ENCODE assay signal across 13 mouse cellular contexts in genomic region chr2:30147466-30147865, GRCm38 (mm10). TPM values are rescaled to one million over a fixed set of nuclear protein-coding genes. Genes with fewer than 3 reads are reported as not detected.
DNase-seq lines count a peak whose midpoint lies in the region; ATAC-seq lines count a peak whose summit lies in the region.
"Had no signal": no experiment of that assay in that cellular context is flagged by ENCODE, and none has a peak within 500 bp of the region (broad histone marks: within the 10 kb centered on the region; RNA-seq: fewer than 3 reads in every experiment).

No protein-coding gene starts in this region.

- no peak overlapping the region for H3K4me3 ChIP-seq in heart, embryonic 12.5 days
- no peak overlapping the region for H3K4me3 ChIP-seq in forebrain, embryonic 11.5 days (ENCODE audit: low read depth, low read length)
- H3K4me3 ChIP-seq: midbrain, embryonic 13.5 days; neural tube, embryonic 13.5 days had no signal

- H3K4me2 ChIP-seq in heart, embryonic 12.5 days = no peak overlapping the region
- no peak overlapping the region for H3K4me2 ChIP-seq in forebrain, embryonic 11.5 days (ENCODE audit: low read depth, low read length, severe bottlenecking)
- H3K4me2 ChIP-seq: midbrain, embryonic 13.5 days; neural tube, embryonic 13.5 days had no signal

- DNase-seq in heart, adult 18-20 months = peak; percentile 72 to 76
- DNase-seq in urinary bladder, postnatal 36 days (ENCODE audit: low spot score in 2 of 2) = peak; percentile 26 to 83
- no peak for DNase-seq in urinary bladder, postnatal 4 days (ENCODE audit: low spot score in 2 of 2)
- DNase-seq in kidney, postnatal 25 days = peak; percentile 92 to 94
- no peak for DNase-seq in left cerebral cortex, adult 8-10 months (ENCODE audit: low spot score in 2 of 2)
- DNase-seq in forebrain, embryonic 11.5 days (ENCODE audit: low spot score) = no peak
- DNase-seq: B cell, adult 2 months; thymus, adult 2 months had no signal

- H3K9ac ChIP-seq in heart, embryonic 12.5 days = no peak overlapping the region
- no peak overlapping the region for H3K9ac ChIP-seq in forebrain, embryonic 11.5 days (ENCODE audit: low read length)
- H3K9ac ChIP-seq: midbrain, embryonic 13.5 days; neural tube, embryonic 13.5 days had no signal

- WGBS in heart, embryonic 12.5 days = 92% methylated on average over 4 of the region's 4 CpGs
- 92% methylated on average over 4 of the region's 4 CpGs for WGBS in forebrain, embryonic 11.5 days

- no peaks in the 10 kb centered on the region for H3K4me1 ChIP-seq in heart, embryonic 12.5 days (replicated peaks)
- 0 out of 2 replicates have a peak, but pooled peaks cover 1% of the 10 kb centered on the region for H3K4me1 ChIP-seq in forebrain, embryonic 11.5 days (replicated peaks; ENCODE audit: control insufficient read depth, insufficient read depth, low read length)
- H3K4me1 ChIP-seq: midbrain, embryonic 13.5 days; neural tube, embryonic 13.5 days had no signal

- H3K9me3 ChIP-seq in heart, embryonic 12.5 days (replicated peaks) = no peaks in the 10 kb centered on the region
- H3K9me3 ChIP-seq in forebrain, embryonic 11.5 days (ENCODE audit: control insufficient read depth, low read length) = no peaks in the 10 kb centered on the region
- H3K9me3 ChIP-seq: midbrain, embryonic 13.5 days; neural tube, embryonic 13.5 days had no signal

- peaks cover 90% of the 10 kb centered on the region for H3K36me3 ChIP-seq in heart, embryonic 12.5 days
- H3K36me3 ChIP-seq in forebrain, embryonic 11.5 days (ENCODE audit: control insufficient read depth, insufficient read depth, low read length) = peaks cover 3% of the 10 kb centered on the region; the same call in 1 of the 2 replicates

- no peak overlapping the region for H3K27ac ChIP-seq in heart, embryonic 12.5 days (ENCODE audit: poor library complexity, severe bottlenecking)
- no peak overlapping the region for H3K27ac ChIP-seq in forebrain, embryonic 11.5 days (ENCODE audit: low read depth, low read length)
- H3K27ac ChIP-seq: midbrain, embryonic 13.5 days; neural tube, embryonic 13.5 days had no signal

- ATAC-seq in heart, embryonic 12.5 days (ENCODE audit: insufficient number of reproducible peaks, low FRiP score) = no peak
- no peak for ATAC-seq in granulocyte monocyte progenitor cell, adult 5-6 weeks (replicated peaks; ENCODE audit: poor library complexity, severe bottlenecking)
- no peak for ATAC-seq in forebrain, embryonic 11.5 days (replicated peaks; ENCODE audit: low FRiP score)
- ATAC-seq: hindbrain, embryonic 16.5 days; midbrain, embryonic 13.5 days had no signal

- H3K27me3 ChIP-seq in heart, embryonic 12.5 days (replicated peaks) = no peaks in the 10 kb centered on the region
- no peaks in the 10 kb centered on the region for H3K27me3 ChIP-seq in forebrain, embryonic 11.5 days (ENCODE audit: control insufficient read depth, insufficient read depth, low read length)
- H3K27me3 ChIP-seq: midbrain, embryonic 13.5 days; neural tube, embryonic 13.5 days had no signal

RNA-seq across cellular contexts. Expression of gene Tbc1d13, which starts 13.9 kb away (rescaled TPM):
- 10 to 100 TPM; 17.4 to 18.6 TPM for total RNA-seq in heart, adult 18-20 months (2021)
- 5.4 and 5.8 TPM in 2 replicates for polyA plus RNA-seq in heart, embryonic 12.5 days (2016; fragmentation: Nextera tagmentation; extraction: Ambion mirVana)
- 65.9 and 83.5 TPM in 2 replicates for total RNA-seq in granulocyte monocyte progenitor cell, adult 5-6 weeks (2014; fragmentation: Nextera tagmentation)
- total RNA-seq in granulocyte monocyte progenitor cell, adult 5-6 weeks (2017) = 42.2 and 49.2 TPM in 2 replicates
- 10 to 100 TPM; 46.3 to 59.3 (median 49.1) TPM for total RNA-seq in left cerebral cortex, adult 8-10 months (2022)
- 11.6 and 15.2 TPM in 2 replicates for polyA plus RNA-seq in forebrain, embryonic 11.5 days (2014; fragmentation: Nextera tagmentation; extraction: Ambion mirVana)

RNA-seq across cellular contexts. Expression of gene Zer1, which starts 23.1 kb away (rescaled TPM):
- total RNA-seq in heart, adult 18-20 months (2021) = 10 to 100 TPM; 21.8 to 23.5 TPM
- polyA plus RNA-seq in heart, embryonic 12.5 days (2016; fragmentation: Nextera tagmentation; extraction: Ambion mirVana) = 5.7 and 6.1 TPM in 2 replicates
- total RNA-seq in granulocyte monocyte progenitor cell, adult 5-6 weeks (2014; fragmentation: Nextera tagmentation) = 18.3 and 22.7 TPM in 2 replicates
- total RNA-seq in granulocyte monocyte progenitor cell, adult 5-6 weeks (2017) = 8.5 and 10.6 TPM in 2 replicates
- 100 to 1,000 TPM; 141 to 144 (median 142) TPM for total RNA-seq in left cerebral cortex, adult 8-10 months (2022)
- polyA plus RNA-seq in forebrain, embryonic 11.5 days (2014; fragmentation: Nextera tagmentation; extraction: Ambion mirVana) = 8.0 and 8.1 TPM in 2 replicates

RNA-seq across cellular contexts. Expression of gene Endog, which starts 23.8 kb away (rescaled TPM):
- total RNA-seq in heart, adult 18-20 months (2021) = 10 to 100 TPM; 89.0 to 98.3 TPM
- polyA plus RNA-seq in heart, embryonic 12.5 days (2016; fragmentation: Nextera tagmentation; extraction: Ambion mirVana) = 37.0 and 39.7 TPM in 2 replicates
- 5.0 and 7.9 TPM in 2 replicates for total RNA-seq in granulocyte monocyte progenitor cell, adult 5-6 weeks (2014; fragmentation: Nextera tagmentation)
- total RNA-seq in granulocyte monocyte progenitor cell, adult 5-6 weeks (2017) = 3.2 and 8.3 TPM in 2 replicates
- 10 to 100 TPM; 18.8 to 23.6 (median 22.9) TPM for total RNA-seq in left cerebral cortex, adult 8-10 months (2022)
- 14.4 and 16.4 TPM in 2 replicates for polyA plus RNA-seq in forebrain, embryonic 11.5 days (2014; fragmentation: Nextera tagmentation; extraction: Ambion mirVana)

RNA-seq across cellular contexts. Expression of gene Spout1, which starts 30.8 kb away (rescaled TPM):
- 1 to 10 TPM; 4.8 to 6.4 TPM for total RNA-seq in heart, adult 18-20 months (2021)
- polyA plus RNA-seq in heart, embryonic 12.5 days (2016; fragmentation: Nextera tagmentation; extraction: Ambion mirVana) = 34.8 and 35.5 TPM in 2 replicates
- 40.2 and 58.2 TPM in 2 replicates for total RNA-seq in granulocyte monocyte progenitor cell, adult 5-6 weeks (2014; fragmentation: Nextera tagmentation)
- 44.3 and 49.7 TPM in 2 replicates for total RNA-seq in granulocyte monocyte progenitor cell, adult 5-6 weeks (2017)
- 10 to 100 TPM; 30.7 to 36.2 (median 31.6) TPM for total RNA-seq in left cerebral cortex, adult 8-10 months (2022)
- polyA plus RNA-seq in forebrain, embryonic 11.5 days (2014; fragmentation: Nextera tagmentation; extraction: Ambion mirVana) = 79.7 and 81.7 TPM in 2 replicates

RNA-seq across cellular contexts. Expression of gene Zdhhc12, which starts 54.0 kb away (rescaled TPM):
- total RNA-seq in heart, adult 18-20 months (2021) = 1 to 10 TPM; 2.8 to 3.9 TPM
- 49.8 and 50.4 TPM in 2 replicates for polyA plus RNA-seq in heart, embryonic 12.5 days (2016; fragmentation: Nextera tagmentation; extraction: Ambion mirVana)
- total RNA-seq in granulocyte monocyte progenitor cell, adult 5-6 weeks (2014; fragmentation: Nextera tagmentation) = 21.5 and 24.1 TPM in 2 replicates
- total RNA-seq in granulocyte monocyte progenitor cell, adult 5-6 weeks (2017) = 11.0 and 20.7 TPM in 2 replicates
- 10 to 100 TPM in 1 of 4 experiments, 1 to 10 TPM in 3; 6.8 to 10.5 (median 8.9) TPM for total RNA-seq in left cerebral cortex, adult 8-10 months (2022)
- 27.1 and 35.4 TPM in 2 replicates for polyA plus RNA-seq in forebrain, embryonic 11.5 days (2014; fragmentation: Nextera tagmentation; extraction: Ambion mirVana)

Comparison
In these comparisons a context has a peak if more than half of its experiments do, and no peak if none do; other contexts are left out.
1. DNase-seq: peak in heart, adult 18-20 months (2 of 2), urinary bladder, postnatal 36 days (2 of 2) and kidney, postnatal 25 days (2 of 2); none in urinary bladder, postnatal 4 days (0 of 2), left cerebral cortex, adult 8-10 months (0 of 2) and forebrain, embryonic 11.5 days (single experiment).
2. RNA of gene Zer1, which starts 23.1 kb away (total RNA-seq): 141 to 144 TPM in left cerebral cortex, adult 8-10 months; 21.8 to 23.5 TPM in heart, adult 18-20 months and 8.5 to 22.7 TPM in granulocyte monocyte progenitor cell, adult 5-6 weeks; every median in the first group is over 4 times any median in the second.